Mouse (Mus musculus) CH12.LX (cell line): ENCODE data around the gene Baz2b. TPM values are rescaled to one million over a fixed set of nuclear protein-coding genes. Genes with fewer than 3 reads are reported as not detected.

Experiments
- DNase-seq: peaks from one replicate; pipeline ENCODE4 v3.0.0-alpha.2; 2013; ENCODE audit errors: extremely low read depth
- H3K27ac ChIP-seq: 2 replicates; pipeline ENCODE4 v1.5.1; 2012; ENCODE audit warnings: low read depth, mild to moderate bottlenecking, control low read depth, moderate library complexity; ENCODE audit not compliant: insufficient read depth
- H3K27me3 ChIP-seq: replicated peaks from 2 replicates; pipeline ENCODE3; 2012; ENCODE audit warnings: inconsistent platforms
- H3K36me3 ChIP-seq, 2 experiments: replicated peaks in 1 of 2; 2 replicates each; pipeline versions ENCODE3 to v1.6.1; 2012; ENCODE audit warnings: inconsistent platforms in 1 of 2, low read length in 1 of 2, mild to moderate bottlenecking in 1 of 2, mixed read lengths in 1 of 2, moderate library complexity in 1 of 2; ENCODE audit not compliant: control insufficient read depth in 1 of 2, insufficient read depth in 1 of 2
- H3K4me1 ChIP-seq, 2 experiments: 2 replicates each; pipeline ENCODE4 v1.6.1; 2012; ENCODE audit warnings: inconsistent platforms in 1 of 2, moderate library complexity in 1 of 2; ENCODE audit not compliant: insufficient read depth in 2 of 2, control insufficient read depth in 1 of 2
- H3K4me2 ChIP-seq: 2 replicates; pipeline ENCODE4 v1.6.1; 2012; ENCODE audit warnings: low read depth, mild to moderate bottlenecking, control low read depth; ENCODE audit not compliant: poor library complexity, insufficient read depth, severe bottlenecking
- H3K4me3 ChIP-seq, 3 experiments: fragments of 150-350 bp in 1 of 3; sonication (generic) in 1 of 3; replicated peaks in 1 of 3; 2 replicates each; pipeline versions ENCODE3 to v1.5.1; 2011 to 2012; ENCODE audit warnings: low read depth in 2 of 3, low read length in 2 of 3, mild to moderate bottlenecking in 2 of 3, moderate library complexity in 2 of 3, control low read depth in 1 of 3, improper control_type of control experiment in 1 of 3, inconsistent platforms in 1 of 3, mixed read lengths in 1 of 3; ENCODE audit not compliant: poor library complexity in 1 of 3
- H3K79me2 ChIP-seq: replicated peaks from 2 replicates; pipeline ENCODE4 v1.6.1; 2012; ENCODE audit warnings: mild to moderate bottlenecking, moderate library complexity; ENCODE audit not compliant: control insufficient read depth, poor library complexity, insufficient read depth, severe bottlenecking; ENCODE audit errors: extremely low read depth
- H3K9ac ChIP-seq: 2 replicates; pipeline ENCODE4 v1.6.1; 2012; ENCODE audit warnings: low read depth, mild to moderate bottlenecking, control low read depth, moderate library complexity; ENCODE audit not compliant: insufficient read depth
- H3K9me3 ChIP-seq: replicated peaks from 2 replicates; pipeline ENCODE3; 2012; ENCODE audit warnings: low read length, inconsistent platforms, mixed read lengths
- CHD1 ChIP-seq: IDR thresholded peaks from 2 replicates; pipeline ENCODE4 v1.6.1; 2012; ENCODE audit warnings: low read depth, low read length, improper control_type of control experiment, inconsistent platforms
- CHD2 ChIP-seq: IDR thresholded peaks from 2 replicates; pipeline ENCODE4 v1.6.1; 2011; ENCODE audit warnings: low read length, improper control_type of control experiment
- E2F4 ChIP-seq: IDR thresholded peaks from 2 replicates; pipeline ENCODE4 v1.6.1; 2011; ENCODE audit warnings: low read depth, low read length, improper control_type of control experiment; ENCODE audit not compliant: insufficient replicate concordance
- ELF1 ChIP-seq: IDR thresholded peaks from 2 replicates; pipeline ENCODE4 v1.6.1; 2014; ENCODE audit warnings: low read depth, mild to moderate bottlenecking, inconsistent platforms, low read length, improper control_type of control experiment
- ETS1 ChIP-seq: conservative IDR thresholded peaks from 2 replicates; pipeline ENCODE4 v1.6.1; 2012; ENCODE audit warnings: low read depth, mild to moderate bottlenecking, inconsistent platforms, low read length, improper control_type of control experiment, moderate library complexity
- IRF4 ChIP-seq: IDR thresholded peaks from 2 replicates; pipeline ENCODE4 v1.6.1; 2014; ENCODE audit warnings: low read depth, mild to moderate bottlenecking, inconsistent platforms, low read length, improper control_type of control experiment
- JUN ChIP-seq: IDR thresholded peaks from 2 replicates; pipeline ENCODE4 v1.6.1; 2011; ENCODE audit warnings: low read depth, mild to moderate bottlenecking, low read length, improper control_type of control experiment, moderate library complexity; ENCODE audit not compliant: insufficient read depth
- JUND ChIP-seq: conservative IDR thresholded peaks from 2 replicates; pipeline ENCODE4 v1.6.1; 2011; ENCODE audit warnings: low read depth, low read length, improper control_type of control experiment
- MAX ChIP-seq: IDR thresholded peaks from 2 replicates; pipeline ENCODE4 v1.6.1; 2011; ENCODE audit warnings: low read length, improper control_type of control experiment
- MAZ ChIP-seq: IDR thresholded peaks from 2 replicates; pipeline ENCODE4 v1.6.1; 2012; ENCODE audit warnings: low read depth, mild to moderate bottlenecking, inconsistent platforms, low read length, improper control_type of control experiment, moderate library complexity
- MXI1 ChIP-seq: IDR thresholded peaks from 2 replicates; pipeline ENCODE4 v1.6.1; 2011; ENCODE audit warnings: mild to moderate bottlenecking, low read depth, low read length, improper control_type of control experiment
- PAX5 ChIP-seq: IDR thresholded peaks from 2 replicates; pipeline ENCODE4 v1.6.1; 2012; ENCODE audit warnings: low read length, inconsistent platforms, mixed read lengths
- SIN3A ChIP-seq: IDR thresholded peaks from 2 replicates; pipeline ENCODE4 v1.6.1; 2012; ENCODE audit warnings: low read length, improper control_type of control experiment, inconsistent platforms
- TBP ChIP-seq: conservative IDR thresholded peaks from 2 replicates; pipeline ENCODE4 v1.6.1; 2011; ENCODE audit warnings: low read depth, low read length, improper control_type of control experiment
- TCF12 ChIP-seq: IDR thresholded peaks from 2 replicates; pipeline ENCODE4 v1.6.1; 2014; ENCODE audit warnings: low read depth, mild to moderate bottlenecking, inconsistent platforms, low read length, improper control_type of control experiment
- UBTF ChIP-seq: IDR thresholded peaks from 2 replicates; pipeline ENCODE4 v1.6.1; 2012; ENCODE audit warnings: low read depth, mild to moderate bottlenecking, inconsistent platforms, low read length, improper control_type of control experiment, moderate library complexity
- USF1 ChIP-seq: IDR thresholded peaks from 2 replicates; pipeline ENCODE4 v1.6.1; 2014; ENCODE audit warnings: low read depth, mild to moderate bottlenecking, inconsistent platforms, low read length, improper control_type of control experiment
- USF2 ChIP-seq: conservative IDR thresholded peaks from 2 replicates; pipeline ENCODE4 v1.6.1; 2011; ENCODE audit warnings: low read depth, low read length, improper control_type of control experiment
- ZKSCAN1 ChIP-seq: IDR thresholded peaks from 2 replicates; pipeline ENCODE4 v1.6.1; 2012; ENCODE audit warnings: low read depth, inconsistent platforms, low read length, improper control_type of control experiment, borderline replicate concordance
- dilution Hi-C: fragments of 300-500 bp; cut with MboI; formaldehyde crosslinking; loops from 2 replicates; pipeline ENCODE4 v1.14.3; 2020; ENCODE audit warnings: low sequenced_read_pairs; ENCODE audit not compliant: extremely low pct_unique_long_range_greater_than_20kb, extremely low pct_ligation_motif_present
- in situ Hi-C: fragments of 300-500 bp; cut with MboI; formaldehyde crosslinking; loops from 3 replicates; pipeline ENCODE4 v1.14.3; 2019; ENCODE audit warnings: low sequenced_read_pairs, low pct_ligation_motif_present, low pct_unique_long_range_greater_than_20kb, mixed read lengths
- polyA plus RNA-seq: library from polyadenylated mRNA; unstranded; fragments of >175 nt; gene quantifications from 2 replicates; pipeline ENCODE4 v1.2.1, GENCODE M21; 2012; ENCODE audit warnings: low read depth; ENCODE audit not compliant: insufficient read length
- total RNA-seq, 2 experiments: library from RNA; depleted of rRNA; stranded (reverse); fragments of 300-350 nt in 1 of 2; fragments of >200 nt in 1 of 2; gene quantifications; 2 replicates each; pipeline ENCODE4 v1.2.3; 2012 to 2014

Gene Baz2b
- total and polyA plus RNA-seq, 3 experiments, result 17.3 to 36.3 (median 31.9) TPM

DNA sequence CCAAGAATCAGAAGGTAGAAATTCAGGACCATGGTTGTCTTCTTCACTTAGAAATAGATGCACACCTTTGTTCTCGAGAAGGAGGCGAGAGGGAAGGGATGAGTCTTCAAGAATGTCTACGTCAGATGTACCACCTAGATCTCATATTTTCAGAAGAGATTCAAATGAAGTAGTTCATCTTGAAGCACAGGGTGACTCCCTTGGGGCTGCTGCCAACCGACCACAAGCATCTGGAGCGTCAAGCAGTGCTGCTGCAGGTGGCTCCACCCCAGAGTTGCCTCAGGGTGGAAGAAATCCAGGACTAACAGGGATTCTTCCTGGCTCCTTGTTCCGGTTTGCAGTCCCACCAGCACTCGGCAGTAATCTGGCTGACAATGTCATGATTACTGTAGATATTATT lies 24.9 kb upstream of the Baz2b start:
- Histone ChIP-seq H3K4me1 (peaks cover 5 to 30% of the 10 kb centered on the region in 2 experiments; a peak in 3 of 4 replicates), H3K9me3 (no peaks in the 10 kb centered on the region), H3K27ac (no peak overlapping the region), H3K4me3 (no peak overlapping the region), H3K79me2 (peaks cover 27% of the 10 kb centered on the region), H3K4me2 (no peak overlapping the region), H3K9ac (no peak overlapping the region), H3K27me3 (no peaks in the 10 kb centered on the region), H3K36me3 (peaks cover 52 to 87% of the 10 kb centered on the region in 2 experiments)
- in situ Hi-C loops (loop anchor here (25.0 kb wide), 1 partner anchor 178 kb away; no protein-coding TSS in a partner anchor), dilution Hi-C loops (no loop called here)
- DNase-seq, result peak; percentile 82
- TF ChIP-seq SIN3A, result no peak
- TF ChIP-seq E2F4, result no peak
- TF ChIP-seq MAZ, result no peak
- no peak for TF ChIP-seq MXI1
- TF ChIP-seq ELF1, result no peak
- no peak for TF ChIP-seq IRF4
- no peak for TF ChIP-seq USF1
- TF ChIP-seq USF2, result no peak

DNA sequence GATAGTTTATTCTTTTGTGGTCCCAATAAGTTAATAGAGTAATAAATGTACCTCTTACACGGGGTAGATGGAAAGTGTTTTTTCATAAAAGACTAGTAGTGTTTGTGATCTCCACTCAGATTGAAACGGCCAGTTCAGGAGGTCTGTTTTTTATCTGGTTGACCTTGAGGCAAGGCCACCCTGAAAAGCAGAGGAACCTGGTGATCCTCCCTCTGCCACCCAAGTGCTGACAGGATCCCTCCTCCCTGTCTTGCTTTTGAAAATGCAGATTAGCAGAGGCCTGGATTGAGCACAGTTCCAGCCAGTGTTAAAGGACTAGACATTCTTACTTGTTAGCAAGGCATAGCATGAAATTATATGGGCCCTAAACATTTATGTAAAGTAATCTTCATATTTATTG lies 23.5 kb upstream of the Baz2b start:
- H3K79me2 ChIP-seq, result peaks cover 32% of the 10 kb centered on the region
- in situ Hi-C loops (loop anchor here (25.0 kb wide), 1 partner anchor 179 kb away; no protein-coding TSS in a partner anchor), dilution Hi-C loops (no loop called here)
- no peak for TF ChIP-seq JUND
- no peak for TF ChIP-seq PAX5
- TF ChIP-seq JUN, result no peak
- TF ChIP-seq ETS1, result no peak
- TF ChIP-seq CHD1, result no peak
- TF ChIP-seq ZKSCAN1, result no peak
- TF ChIP-seq MXI1, result no peak
- TF ChIP-seq MAX, result no peak
- TF ChIP-seq ELF1, result no peak
- TF ChIP-seq E2F4, result no peak
- no peak for TF ChIP-seq USF1
- no peak for TF ChIP-seq CHD2
- no peak for TF ChIP-seq UBTF
- TF ChIP-seq TBP, result no peak
- TF ChIP-seq USF2, result no peak
- TF ChIP-seq IRF4, result no peak
- TF ChIP-seq TCF12, result no peak
- peaks cover 46 to 84% of the 10 kb centered on the region in 2 experiments for H3K36me3 ChIP-seq
- no peak overlapping the region for H3K4me2 ChIP-seq
- no peaks in the 10 kb centered on the region for H3K27me3 ChIP-seq
- no peaks in the 10 kb centered on the region for H3K9me3 ChIP-seq
- no peak for DNase-seq
- no peak overlapping the region for H3K4me3 ChIP-seq
- H3K9ac ChIP-seq, result no peak overlapping the region
- H3K4me1 ChIP-seq, result peaks cover 5 to 32% of the 10 kb centered on the region in 2 experiments; a peak in 3 of 4 replicates
- H3K27ac ChIP-seq, result no peak overlapping the region
